Mouse (Mus musculus) hindlimb bud, embryonic 11.5 days (tissue): Measurements from ENCODE around the gene Mfap1b.
A peak's percentile ranks its signal among the peaks of the same experiment; 100 is the strongest.

Experiments used
- DNase-seq: peaks from one replicate; pipeline ENCODE4 v3.0.0-alpha.2; 2012; ENCODE audit warnings: low read depth, low spot score; ENCODE audit errors: extremely low spot score

The Mfap1b gene

GRCm38 (mm10) chr2:121440834-121441605, 32.8 kb downstream of the Mfap1b start:
- DNase-seq: no peak

- DNase-seq: no peak
These were observed 34.1 kb downstream of the Mfap1b start for GRCm38 (mm10) chr2:121439746-121440145.

GRCm38 (mm10) chr2:121434854-121435253, 39.0 kb downstream of the Mfap1b start:
- DNase-seq: no peak

GRCm38 (mm10) chr2:121425890-121426289, 48.0 kb downstream of the Mfap1b start:
- DNase-seq: no peak

GRCm38 (mm10) chr2:121423166-121423565, 50.7 kb downstream of the Mfap1b start:
- no peak for DNase-seq

GRCm38 (mm10) chr2:121418476-121418875, 55.4 kb downstream of the Mfap1b start:
- DNase-seq: no peak

- DNase-seq: no peak
These were observed 57.5 kb downstream of the Mfap1b start for GRCm38 (mm10) chr2:121416356-121416755.

- no peak for DNase-seq
These were observed 58.3 kb downstream of the Mfap1b start for GRCm38 (mm10) chr2:121415591-121415990.

- DNase-seq: no peak
These were observed 58.8 kb downstream of the Mfap1b start for GRCm38 (mm10) chr2:121415103-121415502.

GRCm38 (mm10) chr2:121414139-121414685, 59.7 kb downstream of the Mfap1b start:
- no peak for DNase-seq

GRCm38 (mm10) chr2:121413387-121414042, 60.4 kb downstream of the Mfap1b start, which contains the start of the genes Pdia3 and Catsper2:
Gene Pdia3, plus strand, starts transcription at chr2:121413775.
Gene Catsper2, minus strand, starts transcription at chr2:121413792.
- peak; percentile 66 for DNase-seq

GRCm38 (mm10) chr2:121412843-121413386, 61.0 kb downstream of the Mfap1b start:
- DNase-seq: no peak
